Mouse (Mus musculus) forebrain, postnatal 0 days (tissue): Measurements from ENCODE around the gene Ap1ar. TPM values are rescaled to one million over a fixed set of nuclear protein-coding genes. Genes with fewer than 3 reads are reported as not detected.
"Not testable (repeated sequence)": the region's sequence is repeated elsewhere in the genome, so short reads cannot be mapped to it uniquely, and the experiment has no call there.

Source experiments
- ATAC-seq: fragments of 200-750 bp; cut with Nextera tagmentation; 2 replicates; pipeline ENCODE4 v1.8.0; 2017; ENCODE audit warnings: mild to moderate bottlenecking, moderate library complexity
- DNase-seq: peaks from one replicate; pipeline ENCODE4 v3.0.0-alpha.2; 2015
- H3K27ac ChIP-seq: fragments of 300-500 bp; sonication (generic); 2 replicates; pipeline ENCODE4 v1.5.1; 2014; ENCODE audit warnings: low read depth, mild to moderate bottlenecking, antibody characterized with exemption, low read length, moderate library complexity, mixed read lengths
- H3K27me3 ChIP-seq: fragments of 300-500 bp; sonication (generic); 2 replicates; pipeline ENCODE4 v1.6.1; 2014; ENCODE audit warnings: mild to moderate bottlenecking, low read length, mixed read lengths; ENCODE audit not compliant: insufficient read depth
- H3K36me3 ChIP-seq: fragments of 300-500 bp; sonication (generic); 2 replicates; pipeline ENCODE4 v1.6.1; 2014; ENCODE audit warnings: mild to moderate bottlenecking, moderate library complexity; ENCODE audit not compliant: insufficient read depth
- H3K4me1 ChIP-seq: fragments of 300-500 bp; sonication (generic); 2 replicates; pipeline ENCODE4 v1.6.1; 2014; ENCODE audit warnings: antibody characterized with exemption; ENCODE audit not compliant: insufficient read depth
- H3K4me2 ChIP-seq: fragments of 300-500 bp; sonication (generic); 2 replicates; pipeline ENCODE4 v1.6.1; 2014; ENCODE audit warnings: low read depth, mild to moderate bottlenecking, moderate library complexity
- H3K4me3 ChIP-seq: fragments of 300-500 bp; sonication (generic); 2 replicates; pipeline ENCODE4 v1.5.1; 2014; ENCODE audit warnings: low read depth, low read length, mixed read lengths
- H3K9ac ChIP-seq: fragments of 300-500 bp; sonication (generic); 2 replicates; pipeline ENCODE4 v1.6.1; 2014; ENCODE audit warnings: mild to moderate bottlenecking
- H3K9me3 ChIP-seq: fragments of 300-500 bp; sonication (generic); 2 replicates; pipeline ENCODE4 v1.6.1; 2016; ENCODE audit warnings: low read length
- CTCF ChIP-seq: sonication (generic); IDR thresholded peaks from 2 replicates; pipeline ENCODE4 v1.5.1; 2016; ENCODE audit warnings: antibody characterized with exemption, control low read depth, low read depth
- WGBS: fragments of 180-500 bp; shearing (Covaris S2); extraction: QIAGEN DNeasy Blood & Tissue Kit; methylation state at CpG from one replicate; pipeline ENCODE4 v1.1.7; 2014; 5-methylcytosine and 5-hydroxymethylcytosine counted together
- polyA plus RNA-seq: library from polyadenylated mRNA; unstranded; fragments of >200 nt; fragmentation: Nextera tagmentation; extraction: Ambion mirVana; gene quantifications from 2 replicates; pipeline ENCODE4 v1.2.1, GENCODE M21; 2015
- total RNA-seq: library from RNA; depleted of rRNA; stranded (reverse); fragments of >200 nt; gene quantifications from 2 replicates; pipeline ENCODE4 v1.2.3, GENCODE M21; 2014

Ap1ar gene
- total and polyA plus RNA-seq, 2 experiments from 2014 or later = 68.0 to 124 TPM

DNA sequence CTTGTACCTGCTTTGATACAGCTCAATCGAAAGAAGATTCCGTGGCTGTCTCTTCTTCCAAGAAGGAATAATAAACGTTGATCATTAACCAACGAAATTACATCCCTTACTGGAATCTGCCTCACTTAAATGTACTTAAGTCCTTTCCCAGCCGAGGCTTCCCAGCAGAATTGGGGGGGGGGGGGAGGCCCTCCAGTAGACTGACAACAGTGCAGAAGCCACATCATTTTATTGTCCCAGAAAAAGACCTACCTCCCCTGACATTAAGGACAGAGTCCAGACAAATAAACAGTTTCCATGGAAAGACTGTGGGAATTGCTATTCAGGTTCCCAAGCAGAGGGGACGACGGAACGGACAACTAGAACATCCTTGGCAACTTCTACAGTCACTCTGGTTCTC, 48.4 kb downstream of the Ap1ar start:
- H3K4me3 ChIP-seq = peak overlapping the region; percentile 51; the same call in 1 of the 2 replicates
- H3K9ac ChIP-seq = no peak overlapping the region
- H3K4me2 ChIP-seq = peak overlapping the region; percentile 98; the same call in 1 of the 2 replicates
- H3K9me3 ChIP-seq = no peaks in the 10 kb centered on the region
- 0 out of 2 replicates have a peak, but pooled peaks cover 5% of the 10 kb centered on the region for H3K4me1 ChIP-seq
- TF ChIP-seq CTCF = no peak
- no peak overlapping the region for H3K27ac ChIP-seq
- ATAC-seq (no peak), DNase-seq (no peak)
- H3K27me3 ChIP-seq = peaks cover 15% of the 10 kb centered on the region
- WGBS = 21% methylated on average over 8 of the region's 8 CpGs
- no peaks in the 10 kb centered on the region for H3K36me3 ChIP-seq

DNA sequence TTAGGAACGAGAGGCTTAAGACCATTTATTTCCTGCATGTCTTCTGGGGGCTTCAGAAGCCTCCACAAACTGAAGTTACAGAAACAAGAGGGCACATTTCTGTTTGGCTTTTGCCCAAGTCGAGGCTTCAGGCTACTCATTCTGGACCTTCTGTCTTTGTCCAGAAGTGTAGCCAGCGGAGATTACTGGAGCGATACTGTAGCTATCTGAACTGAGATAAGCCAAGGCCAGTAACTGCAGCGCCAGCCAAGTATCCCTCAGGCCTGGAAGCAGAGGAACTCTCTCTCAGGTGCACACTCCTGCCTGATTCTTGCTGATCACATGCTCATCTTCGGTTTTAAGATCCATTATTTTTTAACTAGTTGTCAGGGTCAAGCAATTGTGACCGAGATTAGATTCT, 49.3 kb downstream of the Ap1ar start:
- no peak for TF ChIP-seq CTCF
- peaks cover 15% of the 10 kb centered on the region for H3K27me3 ChIP-seq
- DNase-seq (no peak), ATAC-seq (no peak)
- no peaks in the 10 kb centered on the region for H3K36me3 ChIP-seq
- 56% methylated on average over 7 of the region's 7 CpGs for WGBS
- no peak overlapping the region for H3K4me3 ChIP-seq
- H3K9me3 ChIP-seq = no peaks in the 10 kb centered on the region
- no peak overlapping the region for H3K9ac ChIP-seq
- H3K4me1 ChIP-seq = 0 out of 2 replicates have a peak, but pooled peaks cover 5% of the 10 kb centered on the region
- no peak overlapping the region for H3K27ac ChIP-seq
- no peak overlapping the region for H3K4me2 ChIP-seq

DNA sequence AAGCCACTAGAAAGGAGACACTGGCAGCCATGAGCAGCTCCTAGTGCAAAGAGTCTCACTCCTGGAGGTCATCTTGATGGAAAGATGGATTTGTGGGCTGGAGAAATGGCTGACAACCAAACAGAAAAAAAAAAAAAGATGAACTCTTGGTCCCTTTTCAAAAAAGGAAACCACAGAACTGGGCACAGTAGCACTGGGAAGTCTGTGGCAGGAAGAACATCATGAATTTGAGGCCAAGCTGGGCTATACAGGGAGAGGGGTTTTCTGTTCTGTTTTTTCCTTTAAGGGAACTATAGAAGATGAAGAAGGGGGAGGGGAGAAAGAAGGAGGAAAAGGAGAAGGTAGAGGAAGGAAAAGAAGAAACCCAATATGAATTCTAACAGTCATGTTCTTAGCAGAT, 50.3 kb downstream of the Ap1ar start:
- Histone ChIP-seq H3K27me3 (peaks cover 15% of the 10 kb centered on the region), H3K4me3 (no peak overlapping the region), H3K4me1 (0 out of 2 replicates have a peak, but pooled peaks cover 5% of the 10 kb centered on the region), H3K9me3 (no peaks in the 10 kb centered on the region), H3K27ac (no peak overlapping the region), H3K9ac (no peak overlapping the region), H3K36me3 (no peaks in the 10 kb centered on the region), H3K4me2 (no peak overlapping the region)
- TF ChIP-seq CTCF = no peak
- DNase-seq = no peak
- no peak for ATAC-seq

DNA sequence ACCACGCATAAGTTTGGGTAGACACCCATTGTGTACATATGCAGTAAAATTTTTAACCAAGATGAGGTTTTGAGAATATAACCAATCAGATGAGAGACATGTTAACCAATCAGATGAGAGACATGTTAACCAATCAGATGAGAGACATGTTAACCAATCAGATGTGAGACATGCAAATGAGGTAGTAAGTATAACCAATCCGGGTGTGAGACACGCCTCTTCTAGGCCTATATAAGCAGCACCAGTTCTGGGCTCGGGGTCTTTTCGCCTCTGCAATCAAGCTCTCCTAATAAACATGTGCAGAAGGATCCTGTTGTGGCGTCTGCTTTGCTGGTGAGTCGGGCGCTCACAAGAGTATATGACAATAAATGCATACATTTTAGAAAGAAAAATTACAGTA, 53.6 kb downstream of the Ap1ar start:
- H3K27me3 ChIP-seq, H3K36me3 ChIP-seq, H3K9ac ChIP-seq, DNase-seq, ATAC-seq, H3K4me1 ChIP-seq, H3K27ac ChIP-seq, H3K4me2 ChIP-seq, H3K9me3 ChIP-seq, H3K4me3 ChIP-seq: not testable (repeated sequence)
- 93% methylated on average over 8 of the region's 8 CpGs for WGBS

DNA sequence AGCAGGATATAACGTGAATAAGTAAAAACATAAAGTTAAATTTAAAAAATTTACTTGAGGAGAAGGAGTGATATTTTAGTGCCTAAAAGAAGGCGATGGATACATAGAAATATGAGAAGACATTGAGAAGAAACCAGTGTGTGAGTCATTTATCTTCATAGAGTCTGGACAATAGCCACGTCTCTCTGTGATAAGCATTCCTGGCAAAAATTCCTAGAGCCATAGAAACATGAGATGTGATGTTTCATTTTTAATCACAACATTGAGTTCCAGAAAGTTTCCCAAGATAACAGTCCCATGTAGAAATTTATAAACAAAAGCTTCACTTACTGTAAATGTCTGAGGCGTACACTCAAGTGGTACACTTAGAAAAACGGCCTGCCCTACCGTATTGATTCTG, 54.4 kb downstream of the Ap1ar start:
- DNase-seq (no peak), ATAC-seq (no peak)
- Histone ChIP-seq H3K4me3 (no peak overlapping the region), H3K4me2 (no peak overlapping the region), H3K27ac (no peak overlapping the region), H3K36me3 (no peaks in the 10 kb centered on the region), H3K9ac (no peak overlapping the region), H3K27me3 (peaks cover 5% of the 10 kb centered on the region), H3K4me1 (0 out of 2 replicates have a peak, but pooled peaks cover 4% of the 10 kb centered on the region), H3K9me3 (no peaks in the 10 kb centered on the region)
- WGBS = 92% methylated on average over 6 of the region's 6 CpGs
- TF ChIP-seq CTCF = no peak

DNA sequence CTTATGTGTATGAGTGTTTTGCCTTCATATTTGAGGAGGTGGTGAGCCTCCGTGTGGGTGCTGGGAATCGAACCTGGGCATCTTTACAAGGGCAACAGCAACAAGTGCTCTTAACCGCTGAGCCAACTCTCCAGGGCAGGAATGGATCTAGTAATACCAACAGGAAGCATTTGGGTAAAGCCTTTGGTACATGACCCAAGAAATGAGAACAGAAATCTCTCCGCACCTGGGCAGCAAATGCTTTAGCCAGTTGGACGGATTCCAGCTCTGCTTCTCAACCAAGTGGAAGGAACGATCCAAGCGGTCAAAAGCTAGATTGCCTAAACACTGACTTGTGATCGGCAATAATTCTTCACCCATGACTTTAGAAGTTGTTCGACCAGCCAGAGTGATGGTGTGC, 56.4 kb downstream of the Ap1ar start:
- H3K4me3 ChIP-seq = no peak overlapping the region
- 91% methylated on average over 9 of the region's 9 CpGs for WGBS
- no peak for ATAC-seq

DNA sequence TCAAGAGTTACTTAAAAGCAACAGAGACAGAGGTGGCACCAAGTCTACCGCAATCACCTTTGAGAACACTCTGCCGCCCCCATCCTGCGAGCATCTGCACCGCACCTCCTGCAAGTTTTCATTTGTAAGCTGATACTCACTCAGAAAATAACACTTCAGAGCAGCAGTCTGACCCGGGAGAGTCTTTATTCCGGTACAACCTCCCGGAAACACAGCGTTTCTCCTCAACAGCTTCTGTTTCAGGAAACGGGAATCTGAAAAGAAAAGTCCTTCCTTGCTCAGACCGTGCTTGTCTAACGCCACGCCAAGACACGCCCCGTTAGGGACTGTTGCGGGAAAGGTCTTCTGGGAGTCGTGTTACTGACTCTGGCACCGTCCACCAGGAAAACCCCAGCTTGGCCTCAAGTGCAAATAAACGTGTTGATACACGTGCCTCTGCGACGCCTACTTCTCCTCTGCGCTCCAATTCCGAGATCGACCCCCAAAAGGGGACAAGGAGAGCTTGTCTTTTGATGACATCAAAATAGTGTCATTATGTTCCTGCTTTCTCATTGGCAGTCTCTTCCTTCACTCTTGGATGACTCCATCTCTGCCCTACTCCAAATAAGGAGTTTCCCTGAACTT, 57.2 kb downstream of the Ap1ar start, which contains the start of gene Alpk1:
TSS of gene Alpk1 (minus strand) at position 507 of the 624 bp plus-strand sequence.
- Histone ChIP-seq H3K4me3 (peak within 1 kb of the TSS; percentile 33), H3K9me3 (no peaks in the 10 kb centered on the region), H3K4me1 (0 out of 2 replicates have a peak, but pooled peaks cover 4% of the 10 kb centered on the region), H3K27me3 (no peaks in the 10 kb centered on the region), H3K36me3 (no peaks in the 10 kb centered on the region), H3K9ac (peak within 1 kb of the TSS; percentile 10; the same call in 1 of the 2 replicates), H3K4me2 (peak within 1 kb of the TSS; percentile 52), H3K27ac (no peak within 1 kb of the TSS)
- ATAC-seq (peak; percentile 93), DNase-seq (peak; percentile 50)
- peak; percentile 52 for TF ChIP-seq CTCF
- 1% methylated on average over 24 of the region's 24 CpGs for WGBS

More for the DNA sequence above, 56.4 kb downstream of the Ap1ar start:
- no peak for TF ChIP-seq CTCF
- H3K9ac ChIP-seq = no peak overlapping the region
- H3K27me3 ChIP-seq = no peaks in the 10 kb centered on the region
- DNase-seq = no peak
- no peaks in the 10 kb centered on the region for H3K9me3 ChIP-seq
- no peaks in the 10 kb centered on the region for H3K36me3 ChIP-seq
- H3K4me2 ChIP-seq = no peak overlapping the region
- 0 out of 2 replicates have a peak, but pooled peaks cover 4% of the 10 kb centered on the region for H3K4me1 ChIP-seq
- H3K27ac ChIP-seq = no peak overlapping the region
